21 mouse cellular contexts compared by ENCODE assay signal in genomic region chr4:51808397-51809043, GRCm38 (mm10).
A peak's percentile ranks its signal among the peaks of the same experiment; 100 is the strongest.
DNase-seq lines count a peak whose midpoint lies in the region; ATAC-seq and TF ChIP-seq lines count a peak whose summit lies in the region.
"Had no signal": no experiment of that assay in that cellular context is flagged by ENCODE, and none has a peak within 500 bp of the region (broad histone marks: within the 10 kb centered on the region; RNA-seq: fewer than 3 reads in every experiment).

No protein-coding gene starts in this region.

- H3K4me1 ChIP-seq in intestine, embryonic 15.5 days (replicated peaks), result no peaks in the 10 kb centered on the region
- no peaks in the 10 kb centered on the region for H3K4me1 ChIP-seq in intestine, embryonic 16.5 days (ENCODE audit: control insufficient read depth, insufficient read depth, low read length)
- no peaks in the 10 kb centered on the region for H3K4me1 ChIP-seq in intestine, postnatal 0 days (replicated peaks; ENCODE audit: control insufficient read depth, insufficient read depth, low read length)

- 55% methylated on average over 2 of the region's 2 CpGs for whole genome bisulfite sequencing in intestine, embryonic 15.5 days
- 45% methylated on average over 2 of the region's 2 CpGs for WGBS in intestine, embryonic 16.5 days
- 29% methylated on average over 2 of the region's 2 CpGs for WGBS in intestine, postnatal 0 days

- no peak overlapping the region for H3K4me3 ChIP-seq in intestine, embryonic 15.5 days (replicated peaks)
- no peak overlapping the region for H3K4me3 ChIP-seq in intestine, embryonic 16.5 days (ENCODE audit: low read length)
- no peak overlapping the region for H3K4me3 ChIP-seq in intestine, postnatal 0 days (ENCODE audit: low read depth, low read length)

- no peak overlapping the region for H3K9ac ChIP-seq in intestine, embryonic 15.5 days
- H3K9ac ChIP-seq in intestine, embryonic 16.5 days (ENCODE audit: low read depth, low read length), result no peak overlapping the region
- no peak overlapping the region for H3K9ac ChIP-seq in intestine, postnatal 0 days (ENCODE audit: low read depth, low read length)

- ATAC-seq in intestine, embryonic 15.5 days, result peak; percentile 90
- peak; percentile 96 for ATAC-seq in intestine, embryonic 16.5 days
- peak; percentile 97 for ATAC-seq in intestine, postnatal 0 days
- ATAC-seq: activated CD4-positive, CD25-positive, alpha-beta regulatory T cell, adult 4 months; CD4-positive, CD25-positive, alpha-beta regulatory T cell, adult 4 months; Patski had no signal

- no peak for TF ChIP-seq CTCF in intestine, postnatal 0 days (IDR thresholded peaks at IDR 0.05; ENCODE audit: low read depth)

- no peaks in the 10 kb centered on the region for H3K36me3 ChIP-seq in intestine, embryonic 15.5 days
- H3K36me3 ChIP-seq in intestine, embryonic 16.5 days (ENCODE audit: control insufficient read depth, insufficient read depth, low read length), result no peaks in the 10 kb centered on the region
- H3K36me3 ChIP-seq in intestine, postnatal 0 days (ENCODE audit: control insufficient read depth, insufficient read depth), result no peaks in the 10 kb centered on the region
- H3K36me3 ChIP-seq: G1E had no signal

- no peaks in the 10 kb centered on the region for H3K27me3 ChIP-seq in intestine, embryonic 15.5 days (replicated peaks)
- no peaks in the 10 kb centered on the region for H3K27me3 ChIP-seq in intestine, embryonic 16.5 days (replicated peaks; ENCODE audit: control insufficient read depth, insufficient read depth, low read length)
- no peaks in the 10 kb centered on the region for H3K27me3 ChIP-seq in intestine, postnatal 0 days (replicated peaks; ENCODE audit: control insufficient read depth, insufficient read depth, low read length)
- H3K27me3 ChIP-seq: CH12.LX, Patski had no signal

- no peak overlapping the region for H3K27ac ChIP-seq in intestine, embryonic 15.5 days
- H3K27ac ChIP-seq in intestine, embryonic 16.5 days (ENCODE audit: low read length), result no peak overlapping the region
- peak overlapping the region; percentile 36; the same call in 1 of the 2 replicates for H3K27ac ChIP-seq in intestine, postnatal 0 days (ENCODE audit: low read depth, low read length)

- no peak for DNase-seq in kidney, adult 18-20 months
- no peak for DNase-seq in heart, adult 8-10 months (ENCODE audit: low spot score)
- DNase-seq in testis, postnatal 14 days (ENCODE audit: low spot score), result no peak
- DNase-seq: adrenal gland, adult 2 months; adrenal gland, adult 8-10 months; adrenal gland, postnatal 10 days; adrenal gland, postnatal 14 days; adrenal gland, postnatal 25 days; adrenal gland, postnatal 36 days; B cell, adult 2 months; cerebellum, adult 11 months; cerebellum, adult 11-12 months; cerebellum, adult 18-20 months had no signal

- no peak overlapping the region for H3K4me2 ChIP-seq in intestine, embryonic 15.5 days (replicated peaks)
- no peak overlapping the region for H3K4me2 ChIP-seq in intestine, embryonic 16.5 days (ENCODE audit: low read depth, low read length)
- H3K4me2 ChIP-seq in intestine, postnatal 0 days (replicated peaks; ENCODE audit: low read depth), result no peak overlapping the region

- no peaks in the 10 kb centered on the region for H3K9me3 ChIP-seq in intestine, embryonic 15.5 days
- H3K9me3 ChIP-seq in intestine, embryonic 16.5 days (ENCODE audit: control insufficient read depth, low read length), result no peaks in the 10 kb centered on the region
- no peaks in the 10 kb centered on the region for H3K9me3 ChIP-seq in intestine, postnatal 0 days (ENCODE audit: control insufficient read depth)
- H3K9me3 ChIP-seq: G1E had no signal
